Mouse (Mus musculus) lung, embryonic 15.5 days (tissue): ENCODE measurements around the gene Arid1b. TPM values are rescaled to one million over a fixed set of nuclear protein-coding genes. Genes with fewer than 3 reads are reported as not detected.

Experiments used
- ATAC-seq: fragments of 200-750 bp; cut with Nextera tagmentation; 2 replicates; pipeline ENCODE4 v1.8.0; 2017; ENCODE audit warnings: moderate number of reproducible peaks, borderline replicate concordance; ENCODE audit not compliant: low FRiP score, low TSS enrichment; ENCODE audit errors: extremely low read depth
- H3K27ac ChIP-seq: fragments of 300-500 bp; sonication (generic); 2 replicates; pipeline ENCODE4 v1.5.1; 2015; ENCODE audit warnings: moderate library complexity, mild to moderate bottlenecking, inconsistent platforms
- H3K27me3 ChIP-seq: fragments of 300-500 bp; sonication (generic); 2 replicates; pipeline ENCODE4 v1.6.1; 2015; ENCODE audit warnings: inconsistent platforms
- H3K36me3 ChIP-seq: fragments of 300-500 bp; sonication (generic); 2 replicates; pipeline ENCODE4 v1.6.1; 2015; ENCODE audit warnings: inconsistent platforms
- H3K4me1 ChIP-seq: fragments of 300-500 bp; sonication (generic); 2 replicates; pipeline ENCODE4 v1.6.1; 2015; ENCODE audit warnings: inconsistent platforms
- H3K4me2 ChIP-seq: fragments of 300-500 bp; sonication (generic); 2 replicates; pipeline ENCODE4 v1.6.1; 2015; ENCODE audit warnings: inconsistent platforms, mild to moderate bottlenecking, moderate library complexity
- H3K4me3 ChIP-seq: fragments of 300-500 bp; sonication (generic); 2 replicates; pipeline ENCODE4 v1.5.1; 2015; ENCODE audit warnings: mild to moderate bottlenecking, inconsistent platforms
- H3K9ac ChIP-seq: fragments of 300-500 bp; sonication (generic); 2 replicates; pipeline ENCODE4 v1.6.1; 2015; ENCODE audit warnings: inconsistent platforms
- H3K9me3 ChIP-seq: fragments of 300-500 bp; sonication (generic); 2 replicates; pipeline ENCODE4 v1.6.1; 2016; ENCODE audit warnings: inconsistent platforms
- WGBS: fragments of 180-500 bp; shearing (Covaris S2); methylation state at CpG from one replicate; pipeline ENCODE4 v1.1.7; 2015; 5-methylcytosine and 5-hydroxymethylcytosine counted together
- polyA plus RNA-seq: library from polyadenylated mRNA; unstranded; fragments of >200 nt; fragmentation: Nextera tagmentation; extraction: Ambion mirVana; gene quantifications from 2 replicates; pipeline ENCODE4 v1.2.1, GENCODE M21; 2015

Gene Arid1b
- polyA plus RNA-seq, 1 experiment from 2014 or later, result 10.5 TPM

DNA sequence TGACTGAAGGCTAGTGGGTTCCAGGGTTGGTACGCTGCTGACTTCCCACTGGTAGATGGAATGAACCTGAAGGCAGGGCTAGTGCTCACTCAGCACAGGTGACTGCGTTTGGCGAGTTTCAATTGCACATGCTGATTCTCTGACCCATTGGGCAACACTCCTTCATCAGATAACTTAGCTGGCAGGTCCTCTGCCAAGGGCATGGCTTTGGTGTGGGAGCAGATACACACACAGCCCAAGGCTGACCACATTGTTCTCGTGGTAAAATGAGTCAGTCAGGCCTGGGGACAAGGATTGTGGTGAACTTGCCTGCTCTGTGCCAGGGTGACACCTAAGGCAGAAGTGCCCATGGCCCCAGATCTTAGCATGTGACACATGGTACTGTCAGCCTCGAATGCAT is 100.5 kb downstream of the Arid1b start:
- H3K9ac ChIP-seq, result no peak overlapping the region
- 82% methylated on average over 5 of the region's 5 CpGs for WGBS
- no peaks in the 10 kb centered on the region for H3K9me3 ChIP-seq
- no peak overlapping the region for H3K4me2 ChIP-seq
- no peak for ATAC-seq
- no peak overlapping the region for H3K4me3 ChIP-seq
- H3K27me3 ChIP-seq, result no peaks in the 10 kb centered on the region
- H3K36me3 ChIP-seq, result no peaks in the 10 kb centered on the region
- H3K27ac ChIP-seq, result no peak overlapping the region
- H3K4me1 ChIP-seq, result peaks cover 60% of the 10 kb centered on the region

GRCm38 (mm10) chr17:5095741-5096140 is 101.6 kb downstream of the Arid1b start:
- H3K4me1 ChIP-seq, result peaks cover 52% of the 10 kb centered on the region

DNA sequence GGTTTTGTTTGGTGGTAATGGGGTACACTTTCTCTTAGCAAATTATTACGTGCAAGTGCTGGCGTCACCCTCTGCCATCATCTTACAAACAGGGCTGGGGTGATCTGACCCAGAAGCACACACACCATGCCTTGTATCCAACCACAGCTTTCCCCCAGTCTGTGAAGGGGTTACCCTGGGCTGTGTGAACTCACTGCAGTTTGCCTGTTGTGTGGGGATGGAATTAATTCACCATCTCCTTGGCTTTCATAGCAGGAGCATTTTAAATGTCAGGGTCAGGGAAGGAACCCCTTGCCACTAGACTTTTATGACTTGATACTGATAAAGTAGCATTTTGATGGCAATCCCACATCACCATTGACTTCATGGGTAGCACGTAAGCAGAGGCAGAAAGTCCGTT is 102.9 kb downstream of the Arid1b start:
- Histone ChIP-seq H3K4me3 (no peak overlapping the region), H3K4me2 (no peak overlapping the region), H3K9ac (no peak overlapping the region), H3K4me1 (peaks cover 52% of the 10 kb centered on the region), H3K9me3 (no peaks in the 10 kb centered on the region), H3K27me3 (no peaks in the 10 kb centered on the region), H3K27ac (no peak overlapping the region), H3K36me3 (no peaks in the 10 kb centered on the region)
- no peak for ATAC-seq
- WGBS, result 90% methylated on average over 4 of the region's 4 CpGs

More at GRCm38 (mm10) chr17:5095741-5096140, 101.6 kb downstream of the Arid1b start:
- Histone ChIP-seq H3K9ac (no peak overlapping the region), H3K4me2 (no peak overlapping the region), H3K4me3 (no peak overlapping the region), H3K27ac (no peak overlapping the region), H3K27me3 (no peaks in the 10 kb centered on the region), H3K36me3 (no peaks in the 10 kb centered on the region), H3K9me3 (no peaks in the 10 kb centered on the region)
- ATAC-seq, result no peak
- 76% methylated on average over 13 of the region's 13 CpGs for WGBS

DNA sequence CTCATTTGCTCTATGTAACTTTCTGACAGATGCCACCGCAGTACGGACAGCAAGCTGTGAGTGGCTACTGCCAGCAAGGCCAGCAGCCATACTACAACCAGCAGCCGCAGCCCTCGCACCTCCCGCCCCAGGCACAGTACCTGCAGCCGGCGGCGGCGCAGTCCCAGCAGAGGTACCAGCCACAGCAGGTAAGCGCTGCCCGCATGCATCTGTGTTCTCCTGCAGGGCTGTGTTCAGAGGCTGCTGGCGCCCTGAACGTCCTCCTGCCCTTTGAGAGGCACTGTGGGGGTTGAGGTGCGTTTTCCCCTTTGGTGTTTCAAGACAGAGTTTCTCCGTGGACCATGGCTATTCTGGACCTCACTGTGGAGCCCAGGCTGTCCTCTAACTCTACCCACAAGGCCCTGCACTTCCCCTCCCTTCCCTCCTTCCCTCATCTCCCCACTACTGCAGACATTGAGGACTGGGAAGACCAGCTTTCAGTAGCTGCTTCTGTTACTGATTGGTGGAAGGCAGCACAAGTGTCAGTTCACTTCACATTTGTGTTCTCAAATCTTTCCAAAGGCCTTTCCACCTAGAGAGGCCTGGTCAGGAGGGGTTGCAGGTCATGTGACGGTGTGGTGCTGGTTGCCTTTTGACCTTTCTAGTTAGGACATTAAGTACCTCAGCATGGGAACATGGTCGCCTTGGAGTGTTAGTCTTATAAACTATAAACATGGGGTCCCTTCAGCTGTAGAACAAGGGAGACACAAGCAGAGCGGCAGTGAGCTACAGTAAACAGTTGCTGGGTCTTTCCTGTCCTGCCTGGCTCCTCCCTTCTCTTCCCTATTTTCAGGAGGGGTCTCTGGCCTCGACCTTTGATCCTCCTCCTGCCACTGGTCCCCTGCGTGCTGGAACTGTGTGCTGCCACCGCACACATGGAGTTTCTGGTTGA is 103.7 kb downstream of the Arid1b start:
- Histone ChIP-seq H3K36me3 (no peaks in the 10 kb centered on the region), H3K9ac (no peak overlapping the region), H3K9me3 (no peaks in the 10 kb centered on the region), H3K4me3 (no peak overlapping the region), H3K27ac (no peak overlapping the region), H3K4me2 (no peak overlapping the region), H3K27me3 (no peaks in the 10 kb centered on the region), H3K4me1 (peaks cover 58% of the 10 kb centered on the region)
- 69% methylated on average over 21 of the region's 21 CpGs for WGBS
- ATAC-seq, result no peak

- no peak overlapping the region for H3K4me2 ChIP-seq
- no peaks in the 10 kb centered on the region for H3K27me3 ChIP-seq
- H3K9ac ChIP-seq, result no peak overlapping the region
- no peak overlapping the region for H3K4me3 ChIP-seq
- WGBS, result 47% methylated on average over 7 of the region's 7 CpGs
- H3K36me3 ChIP-seq, result no peaks in the 10 kb centered on the region
- no peak for ATAC-seq
- peaks cover 59% of the 10 kb centered on the region for H3K4me1 ChIP-seq
- H3K9me3 ChIP-seq, result no peaks in the 10 kb centered on the region
- peak overlapping the region; percentile 39; the same call in 1 of the 2 replicates for H3K27ac ChIP-seq
Measured at GRCm38 (mm10) chr17:5098727-5099126, 104.6 kb downstream of the Arid1b start.

GRCm38 (mm10) chr17:5099238-5099637 is 105.1 kb downstream of the Arid1b start:
- Histone ChIP-seq H3K27ac (peak overlapping the region; percentile 39; the same call in 1 of the 2 replicates), H3K4me3 (no peak overlapping the region), H3K4me1 (peaks cover 62% of the 10 kb centered on the region), H3K36me3 (no peaks in the 10 kb centered on the region), H3K9me3 (no peaks in the 10 kb centered on the region), H3K27me3 (no peaks in the 10 kb centered on the region), H3K9ac (no peak overlapping the region), H3K4me2 (no peak overlapping the region)
- no peak; the same call in 1 of the 2 replicates for ATAC-seq
- 25% methylated on average over 4 of the region's 4 CpGs for WGBS

- ATAC-seq, result no peak
- Histone ChIP-seq H3K27ac (no peak overlapping the region), H3K9me3 (no peaks in the 10 kb centered on the region), H3K4me1 (peaks cover 68% of the 10 kb centered on the region), H3K4me3 (no peak overlapping the region), H3K36me3 (no peaks in the 10 kb centered on the region), H3K4me2 (no peak overlapping the region), H3K27me3 (no peaks in the 10 kb centered on the region), H3K9ac (no peak overlapping the region)
- WGBS, result 76% methylated on average over 8 of the region's 8 CpGs
Measured at GRCm38 (mm10) chr17:5101157-5101556, 107.0 kb downstream of the Arid1b start.

- Histone ChIP-seq H3K4me1 (peaks cover 68% of the 10 kb centered on the region), H3K36me3 (no peaks in the 10 kb centered on the region)
- 11% methylated on average over 2 of the region's 2 CpGs for WGBS
Measured at GRCm38 (mm10) chr17:5101887-5102286, 107.8 kb downstream of the Arid1b start.

DNA sequence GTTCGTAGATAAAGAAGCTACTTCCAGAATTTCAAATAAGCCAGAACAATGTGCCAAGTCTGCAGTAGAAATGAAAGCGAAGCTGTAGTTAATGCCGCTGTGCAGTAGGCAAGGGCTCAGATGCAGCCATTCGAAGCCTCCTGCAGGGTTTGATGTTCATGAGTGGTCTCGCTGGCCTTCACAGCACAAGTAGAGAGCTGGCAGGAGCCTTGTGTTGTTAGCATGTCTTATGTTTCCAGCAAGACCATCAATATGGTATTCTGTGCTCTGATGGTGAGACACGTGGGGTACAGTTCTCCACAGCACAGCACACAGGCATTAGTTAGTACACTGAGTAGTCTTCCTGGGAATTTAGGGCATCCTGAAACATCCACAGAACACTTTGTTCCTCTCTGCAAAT is 111.6 kb downstream of the Arid1b start:
- H3K9ac ChIP-seq, result no peak overlapping the region
- H3K9me3 ChIP-seq, result no peaks in the 10 kb centered on the region
- H3K27me3 ChIP-seq, result no peaks in the 10 kb centered on the region
- H3K27ac ChIP-seq, result no peak overlapping the region
- H3K4me1 ChIP-seq, result peaks cover 72% of the 10 kb centered on the region
- 67% methylated on average over 6 of the region's 6 CpGs for whole genome bisulfite sequencing
- no peak for ATAC-seq
- H3K4me2 ChIP-seq, result no peak overlapping the region
- no peak overlapping the region for H3K4me3 ChIP-seq
- no peaks in the 10 kb centered on the region for H3K36me3 ChIP-seq

More at GRCm38 (mm10) chr17:5101887-5102286, 107.8 kb downstream of the Arid1b start:
- peak overlapping the region; percentile 25; the same call in 1 of the 2 replicates for H3K27ac ChIP-seq
- H3K9ac ChIP-seq, result no peak overlapping the region
- peak; percentile 84; the same call in 1 of the 2 replicates for ATAC-seq
- no peaks in the 10 kb centered on the region for H3K9me3 ChIP-seq
- H3K4me3 ChIP-seq, result no peak overlapping the region
- H3K27me3 ChIP-seq, result no peaks in the 10 kb centered on the region
- no peak overlapping the region for H3K4me2 ChIP-seq

- ATAC-seq, result no peak
- H3K9me3 ChIP-seq, result no peaks in the 10 kb centered on the region
- H3K27me3 ChIP-seq, result no peaks in the 10 kb centered on the region
- H3K27ac ChIP-seq, result no peak overlapping the region
- H3K9ac ChIP-seq, result no peak overlapping the region
- no peaks in the 10 kb centered on the region for H3K36me3 ChIP-seq
- H3K4me2 ChIP-seq, result no peak overlapping the region
- H3K4me3 ChIP-seq, result no peak overlapping the region
- 75% methylated on average over 11 of the region's 11 CpGs for WGBS
- peaks cover 67% of the 10 kb centered on the region for H3K4me1 ChIP-seq
Measured at GRCm38 (mm10) chr17:5106263-5107195, 112.4 kb downstream of the Arid1b start.

GRCm38 (mm10) chr17:5107501-5107900 is 113.4 kb downstream of the Arid1b start:
- Histone ChIP-seq H3K4me1 (peaks cover 62% of the 10 kb centered on the region), H3K9ac (no peak overlapping the region), H3K27me3 (no peaks in the 10 kb centered on the region), H3K4me2 (no peak overlapping the region), H3K36me3 (no peaks in the 10 kb centered on the region), H3K4me3 (no peak overlapping the region), H3K9me3 (no peaks in the 10 kb centered on the region), H3K27ac (no peak overlapping the region)
- 81% methylated on average over 4 of the region's 4 CpGs for WGBS
- no peak for ATAC-seq
